Mouse (Mus musculus) lung, postnatal 36 days (tissue): ENCODE data around the gene Crat.
A peak's percentile ranks its signal among the peaks of the same experiment; 100 is the strongest.

Experiments
- DNase-seq: peaks from one replicate; pipeline ENCODE4 v3.0.0; 2022; ENCODE audit warnings: mixed read lengths

Crat gene

GRCm38 (mm10) chr2:30415157-30415935 lies at the start of gene Crat:
Gene Crat (minus strand): TSS chr2:30415813.
- peak; percentile 97 for DNase-seq

- DNase-seq, result no peak
Observed at GRCm38 (mm10) chr2:30464411-30464810, 48.8 kb upstream of the Crat start.

GRCm38 (mm10) chr2:30463904-30464330 lies 48.3 kb upstream of the Crat start:
- peak; percentile 89 for DNase-seq

GRCm38 (mm10) chr2:30463341-30463761 lies 47.7 kb upstream of the Crat start:
- DNase-seq, result peak; percentile 77

- no peak for DNase-seq
Observed at GRCm38 (mm10) chr2:30459241-30459640, 43.6 kb upstream of the Crat start.

- no peak for DNase-seq
Observed at GRCm38 (mm10) chr2:30458349-30458748, 42.7 kb upstream of the Crat start.

- DNase-seq, result no peak
Observed at GRCm38 (mm10) chr2:30456104-30456980, 40.7 kb upstream of the Crat start.

- no peak for DNase-seq
Observed at GRCm38 (mm10) chr2:30454587-30454986, 39.0 kb upstream of the Crat start.

- DNase-seq, result no peak
Observed at GRCm38 (mm10) chr2:30453570-30453969, 38.0 kb upstream of the Crat start.

GRCm38 (mm10) chr2:30451525-30451924 lies 35.9 kb upstream of the Crat start:
- DNase-seq, result no peak

- DNase-seq, result no peak
Observed at GRCm38 (mm10) chr2:30450530-30450929, 34.9 kb upstream of the Crat start.

- DNase-seq, result no peak
Observed at GRCm38 (mm10) chr2:30448371-30448770, 32.8 kb upstream of the Crat start.

- peak; percentile 83 for DNase-seq
Observed at GRCm38 (mm10) chr2:30446891-30447826, 31.5 kb upstream of the Crat start.

GRCm38 (mm10) chr2:30445312-30445711 lies 29.7 kb upstream of the Crat start:
- peak; percentile 47 for DNase-seq

GRCm38 (mm10) chr2:30444450-30444849 lies 28.8 kb upstream of the Crat start:
- DNase-seq, result no peak

GRCm38 (mm10) chr2:30444006-30444405 lies 28.4 kb upstream of the Crat start:
- DNase-seq, result peak; percentile 24

- DNase-seq, result no peak
Observed at GRCm38 (mm10) chr2:30443281-30443680, 27.7 kb upstream of the Crat start.

GRCm38 (mm10) chr2:30442498-30442890 lies 26.9 kb upstream of the Crat start:
- peak; percentile 28 for DNase-seq

GRCm38 (mm10) chr2:30441518-30442497 lies 26.2 kb upstream of the Crat start:
- DNase-seq, result peak; percentile 90

- DNase-seq, result peak; percentile 92
Observed at GRCm38 (mm10) chr2:30440701-30441517, 25.3 kb upstream of the Crat start.
